Mouse (Mus musculus): ENCODE measurements around the gene Tmem179.

Gene Tmem179

GRCm38 (mm10) chr12:112516697-112517337 is at the start of gene Tmem179:
Tmem179 (minus strand) TSS chr12:112516747.
- no peak for DNase-seq (ENCODE audit: low spot score)

GRCm38 (mm10) chr12:112563011-112563410 is 46.5 kb upstream of the Tmem179 start:
- no peak for DNase-seq (ENCODE audit: low spot score)

GRCm38 (mm10) chr12:112562462-112562861 is 45.9 kb upstream of the Tmem179 start:
- DNase-seq (ENCODE audit: low spot score), result no peak

GRCm38 (mm10) chr12:112561163-112561562 is 44.6 kb upstream of the Tmem179 start:
- DNase-seq (ENCODE audit: low spot score), result no peak

- no peak for DNase-seq (ENCODE audit: low spot score)
Measured at GRCm38 (mm10) chr12:112560176-112560797, 43.7 kb upstream of the Tmem179 start.

- no peak for DNase-seq (ENCODE audit: low spot score)
Measured at GRCm38 (mm10) chr12:112559671-112560070, 43.1 kb upstream of the Tmem179 start.

GRCm38 (mm10) chr12:112559231-112559630 is 42.7 kb upstream of the Tmem179 start:
- no peak for DNase-seq (ENCODE audit: low spot score)

- DNase-seq (ENCODE audit: low spot score), result no peak
Measured at GRCm38 (mm10) chr12:112557219-112557618, 40.7 kb upstream of the Tmem179 start.

GRCm38 (mm10) chr12:112556531-112557060 is 40.0 kb upstream of the Tmem179 start:
- DNase-seq (ENCODE audit: low spot score), result no peak

GRCm38 (mm10) chr12:112554900-112555299 is 38.4 kb upstream of the Tmem179 start:
- no peak for DNase-seq (ENCODE audit: low spot score)

GRCm38 (mm10) chr12:112552520-112552919 is 36.0 kb upstream of the Tmem179 start:
- no peak for DNase-seq (ENCODE audit: low spot score)

GRCm38 (mm10) chr12:112551861-112552375 is 35.4 kb upstream of the Tmem179 start:
- peak; percentile 70 for DNase-seq (ENCODE audit: low spot score)

GRCm38 (mm10) chr12:112549287-112549686 is 32.7 kb upstream of the Tmem179 start:
- no peak for DNase-seq (ENCODE audit: low spot score)

- no peak for DNase-seq (ENCODE audit: low spot score)
Measured at GRCm38 (mm10) chr12:112546110-112546509, 29.6 kb upstream of the Tmem179 start.

GRCm38 (mm10) chr12:112544946-112545701 is 28.6 kb upstream of the Tmem179 start:
- no peak for DNase-seq (ENCODE audit: low spot score)

- no peak for DNase-seq (ENCODE audit: low spot score)
Measured at GRCm38 (mm10) chr12:112543941-112544340, 27.4 kb upstream of the Tmem179 start.

GRCm38 (mm10) chr12:112542920-112543300 is 26.4 kb upstream of the Tmem179 start:
- peak; percentile 53 for DNase-seq (ENCODE audit: low spot score)

- DNase-seq (ENCODE audit: low spot score), result no peak
Measured at GRCm38 (mm10) chr12:112542257-112542919, 25.8 kb upstream of the Tmem179 start.

GRCm38 (mm10) chr12:112541483-112542091 is 25.0 kb upstream of the Tmem179 start:
- no peak for DNase-seq (ENCODE audit: low spot score)

- no peak for DNase-seq (ENCODE audit: low spot score)
Measured at GRCm38 (mm10) chr12:112540321-112540720, 23.8 kb upstream of the Tmem179 start.

- DNase-seq (ENCODE audit: low spot score), result no peak
Measured at GRCm38 (mm10) chr12:112539466-112539965, 23.0 kb upstream of the Tmem179 start.
